Mouse (Mus musculus): ENCODE data around the gene Zfp710.

GRCm38 (mm10) chr7:80081586-80082554, 57.3 kb downstream of the Zfp710 start:
- TF ChIP-seq CTCF (IDR thresholded peaks at IDR 0.05; ENCODE audit: borderline replicate concordance, insufficient read depth, low read length) (no peak), POLR2A (IDR thresholded peaks at IDR 0.05; ENCODE audit: low read depth, low read length) (no peak)
